Mouse (Mus musculus) ES-Bruce4 (cell line): ENCODE measurements around the gene Efcab11. TPM values are rescaled to one million over a fixed set of nuclear protein-coding genes. Genes with fewer than 3 reads are reported as not detected.

Source experiments
- H3K27ac ChIP-seq: 2 replicates; pipeline ENCODE4 v1.5.1; 2012; ENCODE audit warnings: low read length, inconsistent platforms; ENCODE audit not compliant: insufficient read depth
- H3K27me3 ChIP-seq: 2 replicates; pipeline ENCODE4 v1.6.1; 2012; ENCODE audit warnings: mild to moderate bottlenecking, low read length, inconsistent platforms; ENCODE audit not compliant: control insufficient read depth, poor library complexity, insufficient read depth, severe bottlenecking
- H3K36me3 ChIP-seq: 2 replicates; pipeline ENCODE4 v1.6.1; 2012; ENCODE audit warnings: inconsistent platforms, mild to moderate bottlenecking, low read length, moderate library complexity; ENCODE audit not compliant: control insufficient read depth, poor library complexity, insufficient read depth, severe bottlenecking
- H3K4me1 ChIP-seq: one replicate; pipeline ENCODE4 v1.8.1; 2011; ENCODE audit warnings: low read length; ENCODE audit not compliant: control insufficient read depth, insufficient read depth
- H3K4me3 ChIP-seq: 2 replicates; pipeline ENCODE4 v1.5.1; 2011; ENCODE audit warnings: low read depth, mild to moderate bottlenecking, low read length
- H3K9ac ChIP-seq: 2 replicates; pipeline ENCODE4 v1.6.1; 2012; ENCODE audit warnings: low read depth, mild to moderate bottlenecking, inconsistent platforms; ENCODE audit not compliant: poor library complexity, severe bottlenecking
- H3K9me3 ChIP-seq: replicated peaks from 2 replicates; pipeline ENCODE4 v1.6.1; 2012; ENCODE audit warnings: mild to moderate bottlenecking, low read length, inconsistent platforms; ENCODE audit not compliant: control insufficient read depth, poor library complexity, insufficient read depth, severe bottlenecking
- CTCF ChIP-seq: IDR thresholded peaks from one replicate; pipeline ENCODE4 v1.8.1; 2011; ENCODE audit warnings: low read depth, low read length
- EP300 ChIP-seq: IDR thresholded peaks from 2 replicates; pipeline ENCODE4 v1.6.1; 2011; ENCODE audit warnings: low read depth, low read length; ENCODE audit not compliant: insufficient read depth
- POLR2A ChIP-seq: IDR thresholded peaks from one replicate; pipeline ENCODE4 v1.8.1; 2011; ENCODE audit warnings: low read length; ENCODE audit not compliant: insufficient read depth
- polyA plus RNA-seq: library from polyadenylated mRNA; stranded (reverse); fragments of >200 nt; gene quantifications from 2 replicates; pipeline ENCODE4 v1.2.4, GENCODE M21; 2011; ENCODE audit warnings: low read depth; ENCODE audit not compliant: missing spikeins, insufficient read depth, insufficient read length

Efcab11 gene
- polyA plus RNA-seq, 1 experiment: 8.4 TPM

GRCm38 (mm10) chr12:99721318-99721717, 162.9 kb downstream of the Efcab11 start:
- no peaks in the 10 kb centered on the region for H3K9me3 ChIP-seq
- no peaks in the 10 kb centered on the region for H3K4me1 ChIP-seq
- no peak for TF ChIP-seq CTCF
- TF ChIP-seq EP300: no peak
- TF ChIP-seq POLR2A: no peak
- H3K9ac ChIP-seq: no peak overlapping the region
- H3K27ac ChIP-seq: no peak overlapping the region
- no peaks in the 10 kb centered on the region for H3K27me3 ChIP-seq
- H3K36me3 ChIP-seq: no peaks in the 10 kb centered on the region
- H3K4me3 ChIP-seq: no peak overlapping the region

- Histone ChIP-seq H3K27ac (no peak overlapping the region), H3K9ac (no peak overlapping the region), H3K9me3 (no peaks in the 10 kb centered on the region), H3K4me3 (no peak overlapping the region), H3K36me3 (no peaks in the 10 kb centered on the region), H3K4me1 (no peaks in the 10 kb centered on the region), H3K27me3 (no peaks in the 10 kb centered on the region)
- TF ChIP-seq EP300 (no peak), POLR2A (no peak), CTCF (no peak)
Measured at GRCm38 (mm10) chr12:99719777-99720176, 164.5 kb downstream of the Efcab11 start.

- H3K4me1 ChIP-seq: no peaks in the 10 kb centered on the region
- TF ChIP-seq EP300: no peak
- no peak for TF ChIP-seq POLR2A
- no peak for TF ChIP-seq CTCF
- no peaks in the 10 kb centered on the region for H3K9me3 ChIP-seq
- H3K9ac ChIP-seq: no peak overlapping the region
- H3K27ac ChIP-seq: no peak overlapping the region
- H3K36me3 ChIP-seq: no peaks in the 10 kb centered on the region
- no peaks in the 10 kb centered on the region for H3K27me3 ChIP-seq
- H3K4me3 ChIP-seq: no peak overlapping the region
Measured at GRCm38 (mm10) chr12:99718161-99718560, 166.1 kb downstream of the Efcab11 start.

GRCm38 (mm10) chr12:99716038-99716610, 168.1 kb downstream of the Efcab11 start:
- H3K9me3 ChIP-seq: no peaks in the 10 kb centered on the region
- H3K4me1 ChIP-seq: no peaks in the 10 kb centered on the region
- TF ChIP-seq CTCF (no peak), POLR2A (no peak), EP300 (no peak)
- H3K27me3 ChIP-seq: no peaks in the 10 kb centered on the region
- H3K27ac ChIP-seq: no peak overlapping the region
- H3K4me3 ChIP-seq: no peak overlapping the region
- H3K36me3 ChIP-seq: no peaks in the 10 kb centered on the region
- H3K9ac ChIP-seq: no peak overlapping the region

GRCm38 (mm10) chr12:99715129-99716037, 168.9 kb downstream of the Efcab11 start:
- no peak overlapping the region for H3K27ac ChIP-seq

GRCm38 (mm10) chr12:99712214-99712613, 172.0 kb downstream of the Efcab11 start:
- no peak overlapping the region for H3K4me3 ChIP-seq
- H3K9ac ChIP-seq: no peak overlapping the region
- H3K27me3 ChIP-seq: no peaks in the 10 kb centered on the region
- H3K27ac ChIP-seq: no peak overlapping the region
- no peak for TF ChIP-seq CTCF
- no peak for TF ChIP-seq EP300
- no peak for TF ChIP-seq POLR2A
- H3K36me3 ChIP-seq: no peaks in the 10 kb centered on the region
- no peaks in the 10 kb centered on the region for H3K4me1 ChIP-seq
- H3K9me3 ChIP-seq: no peaks in the 10 kb centered on the region

More at GRCm38 (mm10) chr12:99715129-99716037, 168.9 kb downstream of the Efcab11 start:
- TF ChIP-seq EP300 (no peak), POLR2A (no peak), CTCF (no peak)
- Histone ChIP-seq H3K9ac (no peak overlapping the region), H3K4me3 (no peak overlapping the region), H3K9me3 (no peaks in the 10 kb centered on the region), H3K27me3 (no peaks in the 10 kb centered on the region), H3K4me1 (no peaks in the 10 kb centered on the region), H3K36me3 (no peaks in the 10 kb centered on the region)
